Mouse (Mus musculus) gastrocnemius, adult 8-10 months (tissue): Measurements from ENCODE around the gene Cbx8. TPM values are rescaled to one million over a fixed set of nuclear protein-coding genes. Genes with fewer than 3 reads are reported as not detected.

ENCODE experiments used
- DNase-seq, 2 experiments: peaks; one replicate each; pipeline ENCODE4 v3.0.0; 2022; ENCODE audit warnings: low spot score in 2 of 2
- total RNA-seq, 4 experiments: library from RNA; stranded (reverse); gene quantifications; 2 replicates each; pipeline ENCODE4 v1.2.4; 2022

Gene Cbx8
- total RNA-seq, 4 experiments from 2014 or later = 1.1 to 3.3 (median 2.5) TPM

GRCm38 (mm10) chr11:119051426-119051825 is 10.7 kb upstream of the Cbx8 start:
- DNase-seq = no peak

- no peak for DNase-seq
Observed at GRCm38 (mm10) chr11:119050361-119050760, 9.6 kb upstream of the Cbx8 start.

- DNase-seq = no peak
Observed at GRCm38 (mm10) chr11:119048133-119048510, 7.4 kb upstream of the Cbx8 start.

- no peak for DNase-seq
Observed at GRCm38 (mm10) chr11:119047261-119048132, 6.7 kb upstream of the Cbx8 start.

- DNase-seq = no peak
Observed at GRCm38 (mm10) chr11:119046601-119047245, 6.0 kb upstream of the Cbx8 start.

GRCm38 (mm10) chr11:119044551-119045337 is 4.0 kb upstream of the Cbx8 start:
- no peak for DNase-seq

- no peak for DNase-seq
Observed at GRCm38 (mm10) chr11:119043761-119044550, 3.2 kb upstream of the Cbx8 start.

- DNase-seq = no peak
Observed at GRCm38 (mm10) chr11:119043273-119043540, 2.4 kb upstream of the Cbx8 start.

- no peak for DNase-seq
Observed at GRCm38 (mm10) chr11:119042466-119043272, 1.9 kb upstream of the Cbx8 start.

- DNase-seq = no peak
Observed at GRCm38 (mm10) chr11:119041750-119042465, 1.1 kb upstream of the Cbx8 start.

GRCm38 (mm10) chr11:119041325-119041716 is 552 bp upstream of the Cbx8 start:
- no peak for DNase-seq

GRCm38 (mm10) chr11:119039732-119040512 is 847 bp downstream of the Cbx8 start:
- DNase-seq = no peak

- no peak for DNase-seq
Observed at GRCm38 (mm10) chr11:119038744-119039484, 1.9 kb downstream of the Cbx8 start.

GRCm38 (mm10) chr11:119037780-119038401 is 2.9 kb downstream of the Cbx8 start:
- DNase-seq = no peak

GRCm38 (mm10) chr11:119036934-119037779 is 3.6 kb downstream of the Cbx8 start:
- DNase-seq = no peak

GRCm38 (mm10) chr11:119036447-119036846 is 4.3 kb downstream of the Cbx8 start:
- no peak for DNase-seq

GRCm38 (mm10) chr11:119035686-119036165 is 5.0 kb downstream of the Cbx8 start:
- no peak for DNase-seq
